Mouse (Mus musculus) kidney, embryonic 15.5 days (tissue): ENCODE data around the gene Il4ra. TPM values are rescaled to one million over a fixed set of nuclear protein-coding genes. Genes with fewer than 3 reads are reported as not detected.
A peak's percentile ranks its signal among the peaks of the same experiment; 100 is the strongest.

Experiments
- ATAC-seq: fragments of 200-750 bp; cut with Nextera tagmentation; replicated peaks from 2 replicates; pipeline ENCODE4 v1.8.0; 2017; ENCODE audit warnings: moderate TSS enrichment; ENCODE audit not compliant: low FRiP score
- H3K27ac ChIP-seq: fragments of 300-500 bp; sonication (generic); 2 replicates; pipeline ENCODE4 v1.5.1; 2015; ENCODE audit warnings: mild to moderate bottlenecking, inconsistent platforms
- H3K27me3 ChIP-seq: fragments of 300-500 bp; sonication (generic); 2 replicates; pipeline ENCODE4 v1.6.1; 2015; ENCODE audit warnings: inconsistent platforms
- H3K36me3 ChIP-seq: fragments of 300-500 bp; sonication (generic); 2 replicates; pipeline ENCODE4 v1.6.1; 2015; ENCODE audit warnings: inconsistent platforms
- H3K4me1 ChIP-seq: fragments of 300-500 bp; sonication (generic); 2 replicates; pipeline ENCODE4 v1.6.1; 2015; ENCODE audit warnings: inconsistent platforms
- H3K4me2 ChIP-seq: fragments of 300-500 bp; sonication (generic); 2 replicates; pipeline ENCODE4 v1.6.1; 2015; ENCODE audit warnings: moderate library complexity, mild to moderate bottlenecking, inconsistent platforms
- H3K4me3 ChIP-seq: fragments of 300-500 bp; sonication (generic); replicated peaks from 2 replicates; pipeline ENCODE4 v1.5.1; 2015; ENCODE audit warnings: mild to moderate bottlenecking, inconsistent platforms
- H3K9ac ChIP-seq: fragments of 300-500 bp; sonication (generic); 2 replicates; pipeline ENCODE4 v1.6.1; 2015; ENCODE audit warnings: mild to moderate bottlenecking, inconsistent platforms
- H3K9me3 ChIP-seq: fragments of 300-500 bp; sonication (generic); replicated peaks from 2 replicates; pipeline ENCODE4 v1.6.1; 2016; ENCODE audit warnings: inconsistent platforms
- WGBS: fragments of 180-500 bp; shearing (Covaris S2); methylation state at CpG from one replicate; pipeline ENCODE4 v1.1.7; 2015; ENCODE audit warnings: mixed read lengths; 5-methylcytosine and 5-hydroxymethylcytosine counted together
- polyA plus RNA-seq: library from polyadenylated mRNA; unstranded; fragments of >200 nt; fragmentation: Nextera tagmentation; extraction: Ambion mirVana; gene quantifications from 2 replicates; pipeline ENCODE4 v1.2.1, GENCODE M21; 2015

The Il4ra gene
- polyA plus RNA-seq, 1 experiment from 2014 or later: 10.4 TPM

DNA sequence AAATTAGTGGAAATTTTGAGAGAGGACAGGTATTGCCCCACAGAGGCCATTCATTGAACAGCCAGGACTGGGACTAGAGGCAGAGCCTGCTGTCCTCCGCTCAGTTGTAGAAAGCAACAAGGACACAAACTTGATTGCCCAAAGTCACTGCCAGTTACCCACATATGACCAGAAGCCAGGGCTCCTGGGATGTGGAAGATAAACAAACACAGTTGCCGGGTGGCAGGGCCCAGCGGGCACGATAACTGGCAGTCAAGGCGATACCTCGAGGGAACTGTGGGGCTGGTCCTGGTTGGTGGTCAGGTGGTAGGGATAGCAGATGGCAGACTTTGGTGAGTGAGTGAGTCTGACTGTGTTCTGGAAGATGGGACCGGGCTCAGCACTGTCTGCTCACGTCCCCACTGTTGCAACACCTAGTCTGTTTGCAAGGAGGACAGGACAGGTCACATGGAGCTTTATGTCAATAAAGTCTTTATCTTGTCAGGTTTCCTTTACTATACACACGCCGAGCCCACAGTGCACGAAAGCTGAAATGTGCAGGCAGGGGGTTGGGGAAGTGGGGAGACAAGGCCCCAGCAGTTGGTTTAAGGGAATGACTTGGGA is 25.7 kb downstream of the Il4ra start:
- Histone ChIP-seq H3K9me3 (no peaks in the 10 kb centered on the region), H3K27me3 (no peaks in the 10 kb centered on the region), H3K4me1 (peaks cover 32% of the 10 kb centered on the region), H3K27ac (no peak overlapping the region), H3K4me2 (no peak overlapping the region), H3K36me3 (peaks cover 26% of the 10 kb centered on the region; the same call in 1 of the 2 replicates), H3K4me3 (no peak overlapping the region), H3K9ac (no peak overlapping the region)
- no peak for ATAC-seq
- 83% methylated on average over 11 of the region's 11 CpGs for WGBS

DNA sequence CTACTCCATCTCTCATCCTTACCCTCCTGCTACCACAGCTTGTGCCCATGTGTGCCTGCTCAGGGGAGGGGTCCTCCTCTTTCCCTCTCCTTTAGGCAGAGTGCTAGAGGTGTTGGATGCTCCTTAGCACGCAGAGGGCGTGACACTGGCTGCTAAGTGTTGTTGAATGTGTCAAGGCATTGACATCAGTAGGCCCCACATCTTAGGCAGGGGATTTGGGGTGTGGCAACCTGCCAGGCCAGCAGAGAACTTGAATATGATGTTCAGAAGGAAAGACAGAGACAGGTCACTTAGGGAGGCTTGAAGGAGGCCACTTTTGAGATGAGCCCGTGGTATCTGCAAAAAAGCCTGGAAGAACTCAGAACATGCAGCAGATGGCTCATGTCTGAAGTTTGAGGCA is 26.2 kb downstream of the Il4ra start:
- Histone ChIP-seq H3K9ac (no peak overlapping the region), H3K27me3 (no peaks in the 10 kb centered on the region), H3K36me3 (peaks cover 23% of the 10 kb centered on the region; the same call in 1 of the 2 replicates), H3K9me3 (no peaks in the 10 kb centered on the region), H3K4me2 (no peak overlapping the region), H3K27ac (no peak overlapping the region), H3K4me3 (no peak overlapping the region), H3K4me1 (peaks cover 32% of the 10 kb centered on the region)
- 68% methylated on average over 3 of the region's 3 CpGs for WGBS
- no peak for ATAC-seq

GRCm38 (mm10) chr7:125579545-125580219 is 27.8 kb downstream of the Il4ra start:
- H3K27me3 ChIP-seq: no peaks in the 10 kb centered on the region
- WGBS: 84% methylated on average over 9 of the region's 9 CpGs
- no peak overlapping the region for H3K4me3 ChIP-seq
- no peak overlapping the region for H3K27ac ChIP-seq
- H3K9me3 ChIP-seq: no peaks in the 10 kb centered on the region
- no peak overlapping the region for H3K9ac ChIP-seq
- H3K4me1 ChIP-seq: peaks cover 32% of the 10 kb centered on the region
- no peak for ATAC-seq
- H3K4me2 ChIP-seq: no peak overlapping the region
- H3K36me3 ChIP-seq: 0 out of 2 replicates have a peak, but pooled peaks cover 10% of the 10 kb centered on the region

DNA sequence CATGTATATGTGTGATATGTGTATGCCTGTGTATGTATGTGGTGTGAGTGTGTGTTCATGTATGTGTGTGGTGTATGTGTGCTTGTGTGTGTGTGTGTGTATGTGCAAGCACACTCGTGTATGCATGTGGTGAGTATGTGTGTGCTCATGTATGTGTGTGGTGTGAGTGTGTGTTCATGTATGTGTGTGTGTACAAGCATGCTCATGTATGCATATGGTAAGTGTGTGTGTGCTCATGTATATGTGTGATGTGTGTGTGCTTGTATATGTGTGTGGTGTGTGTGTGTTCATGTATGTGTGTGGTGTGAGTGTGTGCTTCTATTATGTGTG is 28.3 kb downstream of the Il4ra start:
- peaks cover 32% of the 10 kb centered on the region for H3K4me1 ChIP-seq
- WGBS: 85% methylated on average over 1 of the region's 1 CpGs
- no peak overlapping the region for H3K4me2 ChIP-seq
- H3K36me3 ChIP-seq: 0 out of 2 replicates have a peak, but pooled peaks cover 6% of the 10 kb centered on the region
- H3K9me3 ChIP-seq: no peaks in the 10 kb centered on the region
- ATAC-seq: no peak
- H3K27me3 ChIP-seq: no peaks in the 10 kb centered on the region
- no peak overlapping the region for H3K27ac ChIP-seq
- no peak overlapping the region for H3K9ac ChIP-seq
- no peak overlapping the region for H3K4me3 ChIP-seq

DNA sequence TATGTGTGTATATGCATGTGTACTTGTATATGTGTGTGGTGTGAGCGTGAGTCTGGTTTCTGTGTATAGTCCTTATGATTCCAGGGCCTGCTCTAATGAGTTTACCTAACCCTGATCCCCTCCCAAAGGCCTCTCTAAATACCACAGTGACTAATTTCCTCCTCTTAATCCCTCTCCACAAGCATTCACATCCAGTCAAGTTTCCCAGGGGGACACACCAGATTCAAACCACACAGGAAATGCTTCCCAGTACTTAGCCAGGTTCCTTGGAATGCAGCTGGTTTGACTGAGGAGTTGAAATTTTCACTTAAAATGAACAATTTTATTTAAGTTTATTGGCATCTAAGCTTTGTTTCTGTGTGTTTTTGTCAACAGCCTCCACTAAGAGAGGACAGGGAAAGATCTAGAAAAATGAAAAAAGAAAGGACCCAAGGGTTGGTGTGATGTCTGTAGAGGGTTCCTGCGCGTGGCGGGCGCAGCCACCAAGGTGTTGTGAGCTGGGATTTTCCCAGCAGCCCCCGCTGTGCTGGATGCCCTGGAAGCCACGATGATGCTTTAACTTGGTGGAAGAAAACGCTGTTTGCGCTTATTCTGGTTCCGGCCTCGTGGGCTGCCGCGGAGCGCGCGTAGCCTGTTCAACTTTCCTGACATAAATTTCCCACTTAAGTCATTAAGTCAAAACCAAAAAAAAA is 28.9 kb downstream of the Il4ra start:
- Histone ChIP-seq H3K27ac (no peak overlapping the region), H3K4me3 (peak overlapping the region; percentile 31), H3K9me3 (no peaks in the 10 kb centered on the region), H3K9ac (no peak overlapping the region), H3K27me3 (no peaks in the 10 kb centered on the region), H3K4me2 (peak overlapping the region; percentile 63), H3K4me1 (peaks cover 28% of the 10 kb centered on the region), H3K36me3 (0 out of 2 replicates have a peak, but pooled peaks cover under 1% of the 10 kb centered on the region)
- ATAC-seq: no peak
- WGBS: 9% methylated on average over 16 of the region's 16 CpGs

- Histone ChIP-seq H3K9ac (no peak overlapping the region), H3K4me3 (peak overlapping the region; percentile 31), H3K27ac (no peak overlapping the region), H3K27me3 (no peaks in the 10 kb centered on the region), H3K4me1 (peaks cover 22% of the 10 kb centered on the region), H3K4me2 (peak overlapping the region; percentile 63), H3K36me3 (no peaks in the 10 kb centered on the region), H3K9me3 (no peaks in the 10 kb centered on the region)
- 1% methylated on average over 21 of the region's 21 CpGs for WGBS
- ATAC-seq: peak; percentile 85
Measured at GRCm38 (mm10) chr7:125581317-125581672, 29.4 kb downstream of the Il4ra start.

- no peak overlapping the region for H3K4me3 ChIP-seq
- H3K9ac ChIP-seq: no peak overlapping the region
- H3K36me3 ChIP-seq: no peaks in the 10 kb centered on the region
- no peak for ATAC-seq
- H3K9me3 ChIP-seq: no peaks in the 10 kb centered on the region
- no peak overlapping the region for H3K4me2 ChIP-seq
- H3K27ac ChIP-seq: no peak overlapping the region
- peaks cover 10% of the 10 kb centered on the region for H3K4me1 ChIP-seq
- 60% methylated on average over 6 of the region's 6 CpGs for WGBS
- no peaks in the 10 kb centered on the region for H3K27me3 ChIP-seq
Measured at GRCm38 (mm10) chr7:125583325-125584004, 31.5 kb downstream of the Il4ra start.

GRCm38 (mm10) chr7:125584005-125584369 is 32.1 kb downstream of the Il4ra start:
- no peak overlapping the region for H3K4me2 ChIP-seq
- no peak overlapping the region for H3K4me3 ChIP-seq
- H3K27ac ChIP-seq: no peak overlapping the region
- H3K27me3 ChIP-seq: no peaks in the 10 kb centered on the region
- H3K9ac ChIP-seq: no peak overlapping the region
- peaks cover 10% of the 10 kb centered on the region for H3K4me1 ChIP-seq
- H3K36me3 ChIP-seq: no peaks in the 10 kb centered on the region
- no peaks in the 10 kb centered on the region for H3K9me3 ChIP-seq
- WGBS: 80% methylated on average over 5 of the region's 5 CpGs
- no peak for ATAC-seq

- H3K4me3 ChIP-seq: no peak overlapping the region
- no peak overlapping the region for H3K4me2 ChIP-seq
- no peaks in the 10 kb centered on the region for H3K36me3 ChIP-seq
- no peak for ATAC-seq
- WGBS: 97% methylated on average over 23 of the region's 23 CpGs
- H3K9ac ChIP-seq: no peak overlapping the region
- no peaks in the 10 kb centered on the region for H3K27me3 ChIP-seq
- H3K27ac ChIP-seq: no peak overlapping the region
- H3K9me3 ChIP-seq: no peaks in the 10 kb centered on the region
- no peaks in the 10 kb centered on the region for H3K4me1 ChIP-seq
Measured at GRCm38 (mm10) chr7:125586355-125586754, 34.4 kb downstream of the Il4ra start.

DNA sequence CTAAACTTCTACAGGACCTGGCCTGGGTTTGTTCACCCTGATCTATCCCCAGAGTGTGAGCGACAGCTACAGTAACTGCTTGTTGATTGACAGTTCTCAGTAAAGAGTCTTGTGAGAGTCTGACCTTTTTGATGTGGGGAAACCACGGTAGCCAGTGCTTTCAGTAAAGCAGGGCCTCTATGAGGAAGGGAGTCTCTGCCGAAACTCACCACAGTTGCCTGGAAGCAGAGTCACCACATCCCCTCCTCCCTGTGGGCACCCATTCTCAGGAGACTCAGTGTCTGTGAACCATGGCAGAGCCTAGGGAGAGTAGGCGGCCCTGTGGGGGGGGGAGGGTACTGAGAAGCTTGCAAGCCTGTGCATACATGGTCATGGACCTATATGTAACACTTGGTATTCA is 36.8 kb downstream of the Il4ra start:
- no peaks in the 10 kb centered on the region for H3K36me3 ChIP-seq
- H3K4me2 ChIP-seq: no peak overlapping the region
- no peak for ATAC-seq
- no peak overlapping the region for H3K4me3 ChIP-seq
- 77% methylated on average over 4 of the region's 4 CpGs for WGBS
- no peaks in the 10 kb centered on the region for H3K27me3 ChIP-seq
- H3K9me3 ChIP-seq: no peaks in the 10 kb centered on the region
- H3K9ac ChIP-seq: no peak overlapping the region
- H3K27ac ChIP-seq: no peak overlapping the region
- no peaks in the 10 kb centered on the region for H3K4me1 ChIP-seq

GRCm38 (mm10) chr7:125589896-125590295 is 38.0 kb downstream of the Il4ra start:
- Histone ChIP-seq H3K4me1 (no peaks in the 10 kb centered on the region), H3K27ac (no peak overlapping the region), H3K4me2 (no peak overlapping the region), H3K9me3 (no peaks in the 10 kb centered on the region), H3K9ac (no peak overlapping the region), H3K4me3 (no peak overlapping the region), H3K27me3 (no peaks in the 10 kb centered on the region), H3K36me3 (no peaks in the 10 kb centered on the region)
- no peak for ATAC-seq
- 85% methylated on average over 7 of the region's 7 CpGs for WGBS

DNA sequence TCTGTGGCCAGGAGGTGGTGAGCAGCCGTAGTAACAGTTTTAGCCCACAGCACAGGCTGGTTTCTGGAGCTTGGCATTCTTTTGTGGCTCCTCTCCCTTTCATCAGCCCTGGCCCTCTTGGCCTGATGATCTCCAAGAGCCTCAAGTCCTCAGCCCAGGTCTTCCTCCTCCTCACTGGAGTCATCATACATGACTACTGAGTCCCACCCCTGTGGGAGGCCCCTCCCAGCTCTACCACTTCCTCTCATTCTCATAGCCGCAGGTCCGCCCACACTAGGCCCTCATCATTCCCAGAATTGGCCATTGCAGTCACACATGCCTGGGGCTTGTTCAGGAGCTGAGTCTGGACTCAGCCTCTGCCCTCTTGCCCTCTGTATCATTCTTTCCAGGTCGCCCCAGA is 41.9 kb downstream of the Il4ra start:
- 84% methylated on average over 4 of the region's 4 CpGs for WGBS
- Histone ChIP-seq H3K36me3 (no peaks in the 10 kb centered on the region), H3K9ac (no peak overlapping the region)

More for the DNA sequence above, 41.9 kb downstream of the Il4ra start:
- Histone ChIP-seq H3K9me3 (no peaks in the 10 kb centered on the region), H3K4me1 (no peaks in the 10 kb centered on the region), H3K4me2 (no peak overlapping the region), H3K27ac (no peak overlapping the region), H3K4me3 (no peak overlapping the region), H3K27me3 (no peaks in the 10 kb centered on the region)
- no peak for ATAC-seq
